Mouse (Mus musculus): Measurements from ENCODE around the gene Slc41a2. TPM values are rescaled to one million over a fixed set of nuclear protein-coding genes. Genes with fewer than 3 reads are reported as not detected.

Slc41a2 gene
- polyA plus RNA-seq, 1 experiment from 2014 or later = 11.1 TPM

DNA sequence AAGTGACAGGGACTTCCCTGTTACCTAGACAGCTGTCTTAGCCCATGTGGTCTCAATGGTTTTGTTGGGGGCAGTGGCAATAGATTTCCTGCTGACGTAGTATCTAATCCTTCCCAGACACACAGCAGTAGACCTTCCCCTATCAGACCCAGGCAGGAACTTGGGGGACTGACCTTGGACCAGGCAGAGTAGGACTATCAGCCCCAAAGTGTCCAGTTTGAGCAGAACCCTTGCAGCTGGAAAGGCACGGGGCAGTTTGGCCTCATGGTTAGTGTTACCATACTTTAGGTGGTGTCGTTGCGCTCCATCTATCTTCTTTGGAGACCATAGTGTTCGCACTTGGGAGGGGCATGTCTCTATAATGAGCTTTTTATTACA lies 8.7 kb upstream of the Slc41a2 start:
- WGBS = 86% methylated on average over 5 of the region's 5 CpGs
- Histone ChIP-seq H3K27me3 (replicated peaks) (no peaks in the 10 kb centered on the region), H3K4me3 (no peak overlapping the region)

DNA sequence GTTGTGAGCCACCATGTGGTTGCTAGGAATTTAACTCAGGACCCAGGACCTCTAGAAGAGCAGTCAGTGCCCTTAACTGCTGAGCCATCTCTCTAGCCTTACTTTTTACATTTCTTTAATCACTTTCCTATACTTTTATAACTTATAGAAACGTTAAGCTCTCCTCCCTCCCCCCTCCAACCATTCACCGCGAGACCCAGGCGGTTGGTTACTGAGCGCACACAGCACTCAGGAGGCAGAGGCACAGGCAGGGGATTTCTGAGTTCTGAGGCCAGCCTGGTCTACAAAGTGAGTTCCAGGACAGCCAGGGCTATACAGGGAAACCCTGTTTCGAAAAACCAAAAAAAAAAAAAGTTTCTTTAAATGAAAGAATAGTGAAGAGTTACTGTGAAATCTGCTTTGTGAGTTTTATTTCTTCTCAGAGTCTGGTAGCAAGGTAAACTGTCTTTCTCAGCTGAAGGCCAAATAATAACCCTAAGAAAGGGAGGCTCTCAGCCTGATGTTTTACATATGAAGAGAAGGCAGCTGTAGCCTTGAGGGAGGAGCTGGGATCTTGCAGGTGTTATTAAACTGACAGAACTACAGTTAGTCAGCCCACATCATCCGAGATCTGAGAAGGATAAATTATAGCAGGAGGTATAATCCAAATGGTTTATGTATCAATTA lies 8.1 kb upstream of the Slc41a2 start:
- H3K9ac ChIP-seq = no peak overlapping the region
- WGBS = 46% methylated on average over 7 of the region's 7 CpGs
- H3K36me3 ChIP-seq (replicated peaks) = no peaks in the 10 kb centered on the region
- no peaks in the 10 kb centered on the region for H3K27me3 ChIP-seq (replicated peaks)
- no peak for ATAC-seq (replicated peaks)
- no peaks in the 10 kb centered on the region for H3K4me1 ChIP-seq
- H3K4me2 ChIP-seq = no peak overlapping the region
- no peaks in the 10 kb centered on the region for H3K9me3 ChIP-seq
- H3K27ac ChIP-seq = no peak overlapping the region
- no peak overlapping the region for H3K4me3 ChIP-seq

More for the DNA sequence above, 8.7 kb upstream of the Slc41a2 start:
- Histone ChIP-seq H3K9me3 (no peaks in the 10 kb centered on the region), H3K27ac (no peak overlapping the region), H3K4me2 (no peak overlapping the region), H3K36me3 (replicated peaks) (no peaks in the 10 kb centered on the region), H3K4me1 (no peaks in the 10 kb centered on the region), H3K9ac (no peak overlapping the region)
- no peak for ATAC-seq (replicated peaks)

DNA sequence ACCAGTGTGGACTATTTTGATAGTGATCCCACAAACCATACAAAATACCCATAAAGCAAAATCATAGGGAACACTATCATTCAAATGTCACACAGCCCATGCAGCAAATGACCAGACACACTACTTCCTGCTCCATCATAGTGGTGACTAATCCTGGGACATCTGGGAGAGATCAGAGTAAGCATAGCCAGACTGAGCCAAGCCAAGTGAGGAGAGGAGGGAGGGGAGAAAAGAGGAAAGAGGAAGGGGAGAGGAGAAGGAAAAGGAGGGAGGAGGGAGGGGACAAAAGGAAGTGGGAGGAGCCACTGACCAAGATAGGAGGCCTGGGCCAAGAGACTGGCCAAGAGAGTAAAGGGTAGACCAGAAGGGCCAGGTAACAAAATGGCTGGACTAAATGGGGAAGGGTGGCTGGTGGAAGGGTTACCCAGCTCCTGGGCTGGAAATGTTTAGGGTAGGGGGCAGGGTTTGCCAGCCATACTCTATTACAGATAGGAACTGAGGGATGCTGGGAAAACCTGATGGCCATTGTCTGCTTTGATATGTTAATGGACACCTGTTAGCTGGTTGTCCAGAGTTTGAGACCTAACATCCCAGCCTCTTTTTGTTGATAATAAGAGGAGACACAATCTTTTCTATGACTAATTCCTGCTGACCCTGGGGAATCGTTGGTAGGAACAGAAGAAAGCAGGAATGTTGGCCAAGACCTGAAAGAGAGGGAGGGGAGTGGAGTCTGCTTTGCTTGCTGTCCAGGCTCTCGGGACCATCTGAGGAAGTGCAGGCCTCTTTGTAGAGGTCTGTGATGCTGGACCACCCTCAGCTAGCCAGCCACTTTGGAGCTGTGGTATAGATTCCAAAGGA lies 6.4 kb upstream of the Slc41a2 start:
- no peak for ATAC-seq (replicated peaks)
- Histone ChIP-seq H3K27ac (no peak overlapping the region), H3K9ac (no peak overlapping the region), H3K4me2 (no peak overlapping the region), H3K4me1 (no peaks in the 10 kb centered on the region), H3K27me3 (replicated peaks) (no peaks in the 10 kb centered on the region), H3K9me3 (no peaks in the 10 kb centered on the region), H3K4me3 (no peak overlapping the region), H3K36me3 (replicated peaks) (no peaks in the 10 kb centered on the region)
- WGBS = 44% methylated on average over 2 of the region's 2 CpGs

DNA sequence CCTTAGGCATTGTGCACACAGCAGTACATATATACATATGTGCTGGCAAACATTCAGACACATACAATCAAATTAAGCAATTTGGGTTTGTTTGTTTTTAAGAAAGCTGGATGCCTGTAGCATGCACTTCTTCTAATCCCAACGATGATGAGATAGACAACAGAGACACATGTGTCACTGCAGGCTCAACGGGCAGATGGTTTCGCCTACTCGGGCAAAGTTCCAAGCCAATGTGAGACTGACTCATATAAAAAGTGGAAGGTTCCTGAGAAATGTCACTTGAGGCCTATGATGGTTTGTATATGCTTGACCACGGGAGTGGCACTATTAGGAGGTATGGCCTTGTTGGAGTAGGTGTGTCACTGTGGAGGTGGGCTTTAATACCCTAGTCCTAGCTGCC lies 5.5 kb upstream of the Slc41a2 start:
- no peaks in the 10 kb centered on the region for H3K27me3 ChIP-seq (replicated peaks)
- no peak for ATAC-seq (replicated peaks)
- no peaks in the 10 kb centered on the region for H3K9me3 ChIP-seq
- no peak overlapping the region for H3K4me2 ChIP-seq
- no peaks in the 10 kb centered on the region for H3K4me1 ChIP-seq
- H3K4me3 ChIP-seq = no peak overlapping the region
- no peak overlapping the region for H3K27ac ChIP-seq
- WGBS = 95% methylated on average over 5 of the region's 5 CpGs
- no peaks in the 10 kb centered on the region for H3K36me3 ChIP-seq (replicated peaks)
- no peak overlapping the region for H3K9ac ChIP-seq

DNA sequence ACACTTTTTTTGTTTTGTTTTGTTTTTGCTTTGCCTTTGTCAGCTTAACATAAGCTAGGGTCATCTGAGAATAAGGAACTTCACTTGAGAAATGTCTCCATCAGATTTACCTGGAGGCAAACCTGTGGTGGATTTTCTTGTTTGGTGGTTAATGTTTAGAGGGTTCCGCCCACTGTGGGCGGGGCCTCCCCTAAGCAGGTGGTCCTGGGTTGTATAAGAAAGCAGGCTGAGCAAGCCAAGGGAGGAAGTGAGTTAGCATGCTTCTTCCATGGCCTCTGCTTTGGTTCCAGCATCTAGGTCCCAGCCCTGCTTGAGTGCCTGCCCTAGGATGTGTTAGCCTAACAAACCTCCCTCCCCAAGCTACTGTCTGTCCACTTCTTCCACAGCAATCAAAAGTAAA lies 3.5 kb upstream of the Slc41a2 start:
- ATAC-seq (replicated peaks) = no peak
- Histone ChIP-seq H3K36me3 (replicated peaks) (no peaks in the 10 kb centered on the region), H3K4me1 (peaks cover 6% of the 10 kb centered on the region), H3K9ac (no peak overlapping the region), H3K9me3 (no peaks in the 10 kb centered on the region), H3K4me2 (no peak overlapping the region), H3K27me3 (replicated peaks) (no peaks in the 10 kb centered on the region), H3K4me3 (no peak overlapping the region), H3K27ac (no peak overlapping the region)
- 43% methylated on average over 2 of the region's 2 CpGs for whole genome bisulfite sequencing

DNA sequence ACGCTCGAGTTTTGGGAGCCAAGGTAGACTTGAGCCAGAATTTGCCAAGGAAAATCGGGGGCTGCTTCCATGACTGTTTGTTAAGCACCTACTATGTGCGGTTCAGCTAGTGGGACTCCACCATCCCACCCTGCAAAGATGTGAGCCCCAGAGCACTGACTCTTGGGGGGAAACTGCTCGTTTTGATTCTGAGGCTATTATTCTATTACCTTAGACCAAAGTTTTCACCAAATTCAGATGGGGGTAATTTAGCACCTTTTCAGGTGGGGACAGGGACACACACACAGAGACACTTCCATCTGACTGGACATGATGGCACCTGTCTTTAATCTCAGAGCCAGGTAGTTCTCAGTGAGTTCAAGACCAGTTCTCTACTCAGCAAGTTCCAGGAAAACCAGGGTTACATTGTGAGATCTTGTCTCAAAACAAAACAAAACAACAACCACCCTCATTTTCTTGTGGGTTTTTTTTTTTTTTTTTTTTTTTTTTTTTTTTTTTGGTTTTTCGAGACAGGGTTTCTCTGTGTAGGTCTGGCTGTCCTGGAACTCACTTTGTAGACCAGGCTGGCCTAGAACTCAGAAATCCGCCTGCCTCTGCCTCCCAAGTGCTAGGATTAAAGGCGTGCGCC lies 403 bp upstream of the Slc41a2 start:
- Histone ChIP-seq H3K27me3 (replicated peaks) (peaks cover 8% of the 10 kb centered on the region), H3K4me2 (peak overlapping the region; percentile 71), H3K4me3 (peak overlapping the region; percentile 62), H3K27ac (peak overlapping the region; percentile 87), H3K9ac (peak overlapping the region; percentile 88), H3K4me1 (peaks cover 7% of the 10 kb centered on the region), H3K36me3 (replicated peaks) (no peaks in the 10 kb centered on the region), H3K9me3 (no peaks in the 10 kb centered on the region)
- 43% methylated on average over 8 of the region's 9 CpGs for WGBS
- no peak for ATAC-seq (replicated peaks)

DNA sequence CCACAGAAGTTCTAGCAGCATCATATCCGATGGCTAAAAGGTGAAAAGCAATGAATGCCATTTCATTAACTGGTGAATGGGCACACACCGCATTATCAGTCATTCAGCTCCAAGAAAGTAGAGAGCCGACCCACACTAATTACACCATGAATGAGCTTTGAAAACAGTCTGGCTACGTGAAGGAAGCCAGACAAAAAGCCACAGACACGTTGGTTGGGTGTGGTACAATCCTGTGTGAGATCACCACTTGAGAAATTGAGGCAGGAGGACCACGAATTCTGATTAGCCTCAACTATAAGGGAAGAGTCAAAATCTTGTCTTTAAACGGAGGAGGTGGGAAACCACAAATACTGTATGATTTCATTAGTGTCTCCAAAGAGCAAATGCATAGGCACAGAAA lies 1.3 kb downstream of the Slc41a2 start:
- 23% methylated on average over 7 of the region's 7 CpGs for WGBS
- no peaks in the 10 kb centered on the region for H3K36me3 ChIP-seq (replicated peaks)

DNA sequence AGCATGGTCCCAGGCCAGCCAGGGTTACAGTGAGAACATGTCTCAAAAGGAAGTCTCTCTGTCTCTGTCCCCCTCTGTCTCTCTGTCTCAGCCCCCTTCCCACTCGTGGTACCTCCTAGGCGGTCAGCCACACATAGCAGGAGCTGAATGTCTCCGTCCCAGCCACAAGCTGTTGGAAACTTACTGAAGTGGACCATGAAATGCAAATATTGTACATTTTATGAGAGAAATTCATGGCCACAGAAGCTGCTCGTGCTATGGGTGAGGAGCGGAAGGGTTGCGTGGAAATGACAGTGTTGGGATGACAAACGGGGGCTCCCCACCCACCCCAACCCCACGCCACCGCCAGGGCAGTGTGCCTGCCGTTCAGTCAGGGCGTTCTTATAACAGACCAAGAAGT lies 5.1 kb downstream of the Slc41a2 start:
- Histone ChIP-seq H3K27ac (no peak overlapping the region), H3K9ac (no peak overlapping the region), H3K27me3 (replicated peaks) (peaks cover 8% of the 10 kb centered on the region), H3K9me3 (no peaks in the 10 kb centered on the region), H3K4me3 (no peak overlapping the region), H3K4me2 (no peak overlapping the region), H3K36me3 (replicated peaks) (no peaks in the 10 kb centered on the region), H3K4me1 (peaks cover 4% of the 10 kb centered on the region)
- WGBS = 87% methylated on average over 11 of the region's 11 CpGs
- ATAC-seq (replicated peaks) = no peak

More for the DNA sequence above, 1.3 kb downstream of the Slc41a2 start:
- Histone ChIP-seq H3K4me3 (peak overlapping the region; percentile 62), H3K27me3 (replicated peaks) (peaks cover 8% of the 10 kb centered on the region), H3K9ac (peak overlapping the region; percentile 7; the same call in 1 of the 2 replicates), H3K9me3 (no peaks in the 10 kb centered on the region), H3K4me2 (peak overlapping the region; percentile 71), H3K27ac (no peak overlapping the region), H3K4me1 (peaks cover 7% of the 10 kb centered on the region)
- no peak for ATAC-seq (replicated peaks)

DNA sequence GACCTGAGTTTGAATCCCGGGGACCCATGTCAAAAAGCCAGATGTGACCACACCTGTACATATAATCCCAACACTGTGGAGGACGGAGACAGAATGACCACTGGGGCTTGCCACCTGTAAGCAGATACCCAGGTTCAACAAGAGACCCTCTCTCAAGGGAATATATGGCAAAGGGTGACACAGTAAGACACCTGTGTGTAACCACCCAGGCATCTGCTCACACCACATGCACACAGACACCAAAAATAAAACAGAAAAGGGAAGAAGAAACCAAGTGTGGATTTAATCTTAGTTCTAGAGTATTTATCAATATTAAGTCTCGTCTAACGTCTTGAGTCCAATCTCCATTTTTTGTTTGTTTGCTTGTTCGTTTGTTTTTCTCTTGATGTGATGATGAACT lies 5.9 kb downstream of the Slc41a2 start:
- ATAC-seq (replicated peaks) = no peak
- Histone ChIP-seq H3K27me3 (replicated peaks) (peaks cover 8% of the 10 kb centered on the region), H3K4me1 (peaks cover 4% of the 10 kb centered on the region), H3K36me3 (replicated peaks) (no peaks in the 10 kb centered on the region), H3K9ac (no peak overlapping the region), H3K9me3 (no peaks in the 10 kb centered on the region), H3K4me2 (no peak overlapping the region), H3K4me3 (no peak overlapping the region), H3K27ac (no peak overlapping the region)
- WGBS = 92% methylated on average over 5 of the region's 5 CpGs

DNA sequence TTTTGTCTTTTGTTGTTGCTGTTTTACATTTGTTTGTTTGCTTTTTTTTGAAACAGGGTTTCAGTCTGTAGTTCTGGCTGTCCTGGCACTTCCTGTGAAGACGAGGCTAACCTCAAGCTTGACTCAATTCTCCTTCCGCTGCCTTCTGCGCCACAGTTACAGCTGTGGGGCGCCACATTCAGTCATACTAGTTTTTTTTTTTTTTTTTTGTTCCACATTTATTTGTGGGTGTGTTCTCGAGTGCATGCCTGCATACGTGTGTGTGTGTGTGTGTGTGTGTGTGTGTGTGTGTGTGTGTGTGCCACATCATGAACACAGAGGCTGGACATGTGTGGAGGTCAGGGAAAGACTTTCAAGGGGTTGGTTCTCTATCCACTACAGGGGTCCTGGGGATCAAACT lies 7.3 kb downstream of the Slc41a2 start:
- Histone ChIP-seq H3K27ac (no peak overlapping the region), H3K4me2 (no peak overlapping the region), H3K4me3 (no peak overlapping the region), H3K9me3 (no peaks in the 10 kb centered on the region), H3K4me1 (no peaks in the 10 kb centered on the region), H3K36me3 (replicated peaks) (no peaks in the 10 kb centered on the region), H3K27me3 (replicated peaks) (peaks cover 8% of the 10 kb centered on the region), H3K9ac (no peak overlapping the region)
- WGBS = 79% methylated on average over 6 of the region's 6 CpGs
- no peak for ATAC-seq (replicated peaks)

DNA sequence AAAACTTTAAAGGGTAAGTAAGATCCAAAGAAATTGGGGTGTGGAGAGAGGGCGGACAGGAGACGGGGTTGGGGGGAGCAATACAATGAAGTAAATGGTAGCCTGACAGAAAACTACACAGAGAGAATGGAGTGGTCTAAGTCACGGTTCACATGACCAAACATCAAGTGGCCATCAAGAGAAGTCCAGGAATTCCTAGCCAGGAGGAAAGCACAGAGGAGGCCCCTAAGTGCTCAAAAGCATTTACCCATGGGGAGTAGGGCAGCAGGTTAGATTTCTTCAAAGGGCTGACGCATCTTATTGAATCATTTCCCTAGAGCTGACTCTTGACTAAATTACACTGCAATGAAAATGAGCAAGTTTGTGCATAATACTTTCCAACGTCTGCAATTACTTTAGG lies 8.9 kb downstream of the Slc41a2 start:
- H3K27ac ChIP-seq = no peak overlapping the region
- no peaks in the 10 kb centered on the region for H3K9me3 ChIP-seq
- no peaks in the 10 kb centered on the region for H3K36me3 ChIP-seq (replicated peaks)
- 72% methylated on average over 5 of the region's 5 CpGs for WGBS
- H3K4me2 ChIP-seq = no peak overlapping the region
- H3K4me3 ChIP-seq = no peak overlapping the region
- no peak overlapping the region for H3K9ac ChIP-seq
- H3K27me3 ChIP-seq (replicated peaks) = no peaks in the 10 kb centered on the region
- H3K4me1 ChIP-seq = no peaks in the 10 kb centered on the region
- ATAC-seq (replicated peaks) = no peak

DNA sequence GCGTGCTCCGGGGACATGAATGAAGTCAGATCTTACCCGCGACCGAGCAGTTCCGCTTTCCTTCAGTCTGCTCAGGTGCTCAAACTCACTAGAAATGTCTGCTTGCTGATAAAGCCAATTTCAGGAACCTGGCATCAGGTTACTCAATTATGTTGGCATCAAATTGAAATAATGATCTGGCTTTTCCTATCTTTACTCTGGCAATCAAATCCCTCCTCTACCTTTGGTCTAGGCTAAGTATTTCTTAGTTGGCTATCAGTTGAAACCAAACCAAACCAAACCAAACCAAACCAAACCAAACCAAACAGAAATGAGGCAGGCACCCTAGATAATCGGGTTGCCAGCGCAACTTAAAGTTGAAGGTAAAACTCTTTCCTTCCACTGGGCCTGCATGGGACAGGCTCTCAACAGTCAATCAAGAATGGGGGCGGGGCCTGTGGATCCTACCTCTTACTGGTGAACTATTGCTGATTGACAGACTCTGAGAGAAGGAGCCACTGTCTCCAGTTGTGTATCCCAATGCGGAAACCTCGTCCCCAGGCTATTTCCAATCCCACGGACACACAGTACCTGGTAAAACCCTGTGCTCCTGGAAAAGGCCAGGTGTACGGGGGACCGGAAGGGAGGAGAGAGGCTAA lies 10.9 kb downstream of the Slc41a2 start:
- no peak overlapping the region for H3K27ac ChIP-seq
- no peaks in the 10 kb centered on the region for H3K9me3 ChIP-seq
- no peak for ATAC-seq (replicated peaks)
- no peaks in the 10 kb centered on the region for H3K36me3 ChIP-seq (replicated peaks)
- 90% methylated on average over 14 of the region's 14 CpGs for WGBS
- H3K9ac ChIP-seq = no peak overlapping the region
- H3K4me2 ChIP-seq = no peak overlapping the region
- H3K4me1 ChIP-seq = no peaks in the 10 kb centered on the region
- H3K4me3 ChIP-seq = no peak overlapping the region
- H3K27me3 ChIP-seq (replicated peaks) = no peaks in the 10 kb centered on the region

Data from midbrain, embryonic 15.5 days (tissue).